7 mouse cellular contexts compared by ENCODE assay signal in the genomic region with DNA sequence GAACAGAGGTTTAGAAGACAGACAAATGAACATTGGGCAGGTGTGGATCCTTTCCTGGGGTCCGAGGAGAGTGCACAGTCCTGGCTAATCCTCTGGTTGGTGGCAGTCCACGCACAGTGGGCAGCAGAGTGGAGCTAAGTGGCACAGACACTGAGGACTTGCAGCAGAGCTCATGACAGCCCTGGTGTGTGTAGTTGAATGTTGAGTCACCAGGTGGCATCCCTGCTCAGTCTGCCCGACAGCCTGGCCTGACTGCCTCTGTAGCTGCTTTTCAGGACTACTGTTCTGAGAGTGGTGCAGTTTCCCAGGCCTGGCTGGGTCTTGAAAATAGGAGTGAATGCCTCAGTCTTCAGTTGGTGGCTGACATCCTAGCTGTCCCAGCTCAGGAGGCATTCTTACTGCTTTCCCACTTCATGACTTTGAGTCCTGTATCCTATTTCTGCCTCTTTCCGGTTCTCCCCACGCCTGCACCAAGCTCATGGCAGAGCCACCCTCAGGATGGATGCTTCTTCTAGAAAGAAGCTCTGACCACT. TPM values are rescaled to one million over a fixed set of nuclear protein-coding genes. Genes with fewer than 3 reads are reported as not detected.
DNase-seq lines count a peak whose midpoint lies in the region; ATAC-seq and TF ChIP-seq lines count a peak whose summit lies in the region.

No protein-coding gene starts in this region.

- H3K4me3 ChIP-seq in C2C12 (ENCODE audit: insufficient read depth, poor library complexity, severe bottlenecking), result no peak overlapping the region
- H3K4me3 ChIP-seq in embryonic facial prominence, embryonic 12.5 days, result no peak overlapping the region
- H3K4me3 ChIP-seq in hindbrain, embryonic 12.5 days, result no peak overlapping the region
- H3K4me3 ChIP-seq in midbrain, embryonic 13.5 days (replicated peaks), result no peak overlapping the region

- TF ChIP-seq CTCF in C2C12 (IDR thresholded peaks at IDR 0.05; ENCODE audit: control insufficient read depth, insufficient read depth, insufficient read length) (peak; percentile 70), Patski (IDR thresholded peaks at IDR 0.05) (peak; percentile 73)

- H3K27ac ChIP-seq in embryonic facial prominence, embryonic 12.5 days, result no peak overlapping the region
- no peak overlapping the region for H3K27ac ChIP-seq in hindbrain, embryonic 12.5 days
- no peak overlapping the region for H3K27ac ChIP-seq in midbrain, embryonic 13.5 days

- H3K79me2 ChIP-seq in C2C12 (ENCODE audit: control insufficient read depth, insufficient read depth), result no peaks in the 10 kb centered on the region

- H3K36me3 ChIP-seq in C2C12 (ENCODE audit: control insufficient read depth, insufficient read depth), result no peaks in the 10 kb centered on the region
- H3K36me3 ChIP-seq in embryonic facial prominence, embryonic 12.5 days, result no peaks in the 10 kb centered on the region
- no peaks in the 10 kb centered on the region for H3K36me3 ChIP-seq in hindbrain, embryonic 12.5 days
- no peaks in the 10 kb centered on the region for H3K36me3 ChIP-seq in midbrain, embryonic 13.5 days

- in situ Hi-C loops in Patski (cut with MboI; ENCODE audit: low pct_unique_long_range_greater_than_20kb), result loop anchor here (5.0 kb wide), 1 partner anchor 95 kb away; no protein-coding TSS in a partner anchor

- H3K79me3 ChIP-seq in C2C12 (ENCODE audit: low read depth), result no peaks in the 10 kb centered on the region

- no peak for DNase-seq in Patski (ENCODE audit: low read depth, low spot score)
- peak; percentile 21 to 46 for DNase-seq in layer of hippocampus, postnatal 36 days
- no peak for DNase-seq in ovary, adult 18-20 months (ENCODE audit: low spot score)

- CTCF ChIA-PET in Patski (lab: Charles Lee), result interaction anchor here (0.8 to 6.8 kb wide), 22 partner anchors 10 to 114 kb away, joined by 3 to 63 read pairs (median 6); a partner anchor contains a TSS

- no peak overlapping the region for H3K9ac ChIP-seq in embryonic facial prominence, embryonic 12.5 days
- H3K9ac ChIP-seq in hindbrain, embryonic 12.5 days, result no peak overlapping the region
- H3K9ac ChIP-seq in midbrain, embryonic 13.5 days (replicated peaks), result no peak overlapping the region; the same call in 1 of the 2 replicates

- POLR2A ChIA-PET in Patski (lab: Charles Lee), result interaction anchor here (0.9 to 1.0 kb wide), 2 partner anchors 14 to 27 kb away, joined by 3 to 4 read pairs; no protein-coding TSS in a partner anchor

- no peaks in the 10 kb centered on the region for H3K9me3 ChIP-seq in embryonic facial prominence, embryonic 12.5 days
- no peaks in the 10 kb centered on the region for H3K9me3 ChIP-seq in hindbrain, embryonic 12.5 days (replicated peaks)
- no peaks in the 10 kb centered on the region for H3K9me3 ChIP-seq in midbrain, embryonic 13.5 days

- H3ac ChIP-seq in C2C12 (ENCODE audit: control insufficient read depth, insufficient read length, low read depth), result no peak overlapping the region

- 53% methylated on average over 5 of the region's 5 CpGs for WGBS in embryonic facial prominence, embryonic 12.5 days
- 63% methylated on average over 5 of the region's 5 CpGs for WGBS in hindbrain, embryonic 12.5 days
- WGBS in midbrain, embryonic 13.5 days, result 54% methylated on average over 5 of the region's 5 CpGs

- H3K4me1 ChIP-seq in embryonic facial prominence, embryonic 12.5 days, result no peaks in the 10 kb centered on the region
- H3K4me1 ChIP-seq in hindbrain, embryonic 12.5 days, result no peaks in the 10 kb centered on the region
- 0 out of 2 replicates have a peak, but pooled peaks cover 7% of the 10 kb centered on the region for H3K4me1 ChIP-seq in midbrain, embryonic 13.5 days (replicated peaks)

- no peak overlapping the region for H3K4me2 ChIP-seq in embryonic facial prominence, embryonic 12.5 days (replicated peaks)
- no peak overlapping the region for H3K4me2 ChIP-seq in hindbrain, embryonic 12.5 days (replicated peaks)
- H3K4me2 ChIP-seq in midbrain, embryonic 13.5 days (replicated peaks), result no peak overlapping the region

- ATAC-seq in Patski, result peak; percentile 94
- peak; percentile 41; the same call in 1 of the 2 replicates for ATAC-seq in embryonic facial prominence, embryonic 12.5 days (ENCODE audit: insufficient number of reproducible peaks, insufficient read depth, low FRiP score, low TSS enrichment)
- peak; percentile 32; the same call in 1 of the 2 replicates for ATAC-seq in hindbrain, embryonic 12.5 days (ENCODE audit: low FRiP score)
- ATAC-seq in midbrain, embryonic 13.5 days, result peak; percentile 60

- H3K27me3 ChIP-seq in C2C12 (ENCODE audit: control insufficient read depth, insufficient read depth, insufficient read length) (peaks cover 3% of the 10 kb centered on the region), Patski (no peaks in the 10 kb centered on the region)
- no peaks in the 10 kb centered on the region for H3K27me3 ChIP-seq in embryonic facial prominence, embryonic 12.5 days
- H3K27me3 ChIP-seq in hindbrain, embryonic 12.5 days, result no peaks in the 10 kb centered on the region
- no peaks in the 10 kb centered on the region for H3K27me3 ChIP-seq in midbrain, embryonic 13.5 days

TF ChIP-seq in C2C12, 6 proteins besides CTCF, POLR2A, EP300 and RAD21:
- TF ChIP-seq MYOD1 (IDR thresholded peaks at IDR 0.05; ENCODE audit: control insufficient read depth, insufficient read length, low read depth), result no peak
- no peak for TF ChIP-seq FOSL1 (IDR thresholded peaks at IDR 0.05; ENCODE audit: insufficient read depth, low read length, poor library complexity, severe bottlenecking)
- TF ChIP-seq MAX (IDR thresholded peaks at IDR 0.05), result no peak
- no peak for TF ChIP-seq CEBPB (IDR thresholded peaks at IDR 0.05; ENCODE audit: low read depth)
- TF ChIP-seq MYOG (IDR thresholded peaks at IDR 0.05; ENCODE audit: control insufficient read depth, extremely low read depth, insufficient read length), result no peak
- no peak for TF ChIP-seq USF1 (IDR thresholded peaks at IDR 0.05; ENCODE audit: low read depth)
TF ChIP-seq in C2C12: peak in this region for 0.

RNA-seq across cellular contexts. Expression of a gene that starts 16.7 kb away (rescaled TPM):
- polyA plus RNA-seq in C2C12 (2012; fragmentation: generic; extraction: Trizol) (not detected), Patski (2021) (0.53 TPM)
- polyA plus RNA-seq in embryonic facial prominence, embryonic 12.5 days (2016; fragmentation: Nextera tagmentation; extraction: Ambion mirVana), result not detected in 2 replicates
- 0.26 TPM in 1 of 2 replicates, not detected in the other for polyA plus RNA-seq in hindbrain, embryonic 12.5 days (2016; fragmentation: Nextera tagmentation; extraction: Ambion mirVana)
- not detected for total RNA-seq in layer of hippocampus, postnatal 36 days (2021)
- polyA plus RNA-seq in midbrain, embryonic 13.5 days (2015; fragmentation: Nextera tagmentation; extraction: Ambion mirVana), result not detected in 2 replicates

RNA-seq across cellular contexts. Expression of a gene that starts 28.5 kb away (rescaled TPM):
- 3.9 TPM for polyA plus RNA-seq in C2C12 (2012; fragmentation: generic; extraction: Trizol)
- polyA plus RNA-seq in Patski (2021), result 43.9 TPM
- polyA plus RNA-seq in embryonic facial prominence, embryonic 12.5 days (2016; fragmentation: Nextera tagmentation; extraction: Ambion mirVana), result 14.0 and 17.8 TPM in 2 replicates
- polyA plus RNA-seq in hindbrain, embryonic 12.5 days (2016; fragmentation: Nextera tagmentation; extraction: Ambion mirVana), result 15.6 and 16.0 TPM in 2 replicates
- total RNA-seq in layer of hippocampus, postnatal 36 days (2021), result 10 to 100 TPM; 76.1 to 78.8 TPM
- 4.6 and 5.2 TPM in 2 replicates for polyA plus RNA-seq in midbrain, embryonic 13.5 days (2015; fragmentation: Nextera tagmentation; extraction: Ambion mirVana)

Comparison
In these comparisons a context has a peak if more than half of its experiments do, and no peak if none do; other contexts are left out.
1. ATAC-seq: peak in every context shown above with its lines; median percentile 94 in Patski; 60 in midbrain, embryonic 13.5 days; 41 in embryonic facial prominence, embryonic 12.5 days; 32 in hindbrain, embryonic 12.5 days.
2. DNase-seq: peak in layer of hippocampus, postnatal 36 days (2 of 2); none in Patski (single experiment) and ovary, adult 18-20 months (single experiment).